Mouse (Mus musculus) T-helper 1 cell (primary cell): ENCODE results near the gene Olfr1509.
"Not testable (repeated sequence)": the region's sequence is repeated elsewhere in the genome, so short reads cannot be mapped to it uniquely, and the experiment has no call there.

Source experiments
- in situ Hi-C: fragments of 300-600 bp; cut with MboI, MseI; formaldehyde crosslinking; loops from one replicate; pipeline ENCODE4 v1.15.1; 2025; ENCODE audit warnings: high pct_unique_total_duplicates

The Olfr1509 gene

GRCm38 (mm10) chr14:52442690-52443089, at the start of gene Olfr1509:
Gene Olfr1509, plus strand, starts transcription at chr14:52442990.
- in situ Hi-C loops = no loop called here

- in situ Hi-C loops = no loop called here
Observed at GRCm38 (mm10) chr14:52397279-52397678, 45.5 kb upstream of the Olfr1509 start, which contains the start of gene Olfr1511. Gene Olfr1511, minus strand, starts transcription at chr14:52397379.

- in situ Hi-C loops = not testable (repeated sequence)
Observed at GRCm38 (mm10) chr14:52410142-52410919, 32.5 kb upstream of the Olfr1509 start.

GRCm38 (mm10) chr14:52414273-52414672, 28.5 kb upstream of the Olfr1509 start, which contains the start of gene Olfr1510:
Gene Olfr1510, minus strand, starts transcription at chr14:52414373.
- in situ Hi-C loops = no loop called here

GRCm38 (mm10) chr14:52427686-52428085, 15.1 kb upstream of the Olfr1509 start:
- in situ Hi-C loops = no loop called here

- in situ Hi-C loops = no loop called here
Observed at GRCm38 (mm10) chr14:52451138-52451537, 8.3 kb downstream of the Olfr1509 start.

GRCm38 (mm10) chr14:52461928-52462327, 19.1 kb downstream of the Olfr1509 start:
- in situ Hi-C loops = no loop called here

- in situ Hi-C loops = no loop called here
Observed at GRCm38 (mm10) chr14:52465738-52466137, 22.9 kb downstream of the Olfr1509 start.

- in situ Hi-C loops = no loop called here
Observed at GRCm38 (mm10) chr14:52467395-52467794, 24.6 kb downstream of the Olfr1509 start, which contains the start of gene Olfr1508. Gene Olfr1508, minus strand, starts transcription at chr14:52467495.

GRCm38 (mm10) chr14:52495516-52495915, 52.7 kb downstream of the Olfr1509 start, which contains the start of gene Olfr1507:
Gene Olfr1507, minus strand, starts transcription at chr14:52495749.
- in situ Hi-C loops = no loop called here
